Mouse (Mus musculus) mouse embryonic stem cell (cell line): ENCODE measurements around the gene Spag16.
"Not testable (repeated sequence)": the region's sequence is repeated elsewhere in the genome, so short reads cannot be mapped to it uniquely, and the experiment has no call there.

Source experiments
- in situ Hi-C, 2 experiments: fragments of 300-500 bp; cut with MboI; formaldehyde crosslinking; loops; 1 replicate in 1 of 2; 3 replicates in 1 of 2; pipeline ENCODE4 v1.14.3; 2019 to 2020; ENCODE audit warnings: low sequenced_read_pairs in 2 of 2, low pct_unique_long_range_greater_than_20kb in 1 of 2, mixed read lengths in 1 of 2; ENCODE audit not compliant: unreplicated experiment in 1 of 2

The Spag16 gene

GRCm38 (mm10) chr1:69826806-69827703 is at the start of gene Spag16:
Spag16 (plus strand) TSS chr1:69826970.
- in situ Hi-C loops, result no loop called here

DNA sequence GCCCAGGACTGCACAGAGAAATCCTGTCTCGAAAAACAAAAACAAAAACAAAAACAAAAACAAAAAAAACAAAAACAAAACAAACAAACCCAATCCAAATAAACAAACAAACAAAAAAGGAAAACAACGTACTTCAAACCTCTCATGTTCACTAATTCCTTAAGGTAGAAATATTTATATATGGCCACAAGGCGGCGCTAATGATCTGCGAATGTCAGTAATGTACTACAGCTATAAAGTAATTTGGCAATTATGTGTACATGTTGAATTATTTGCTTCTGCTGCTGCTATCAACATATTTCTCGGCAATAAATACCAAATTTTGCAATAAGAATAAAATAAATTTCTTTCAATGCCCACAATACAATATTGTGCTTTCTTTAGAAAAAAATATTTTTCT is 41.6 kb upstream of the Spag16 start:
- in situ Hi-C loops, result loop anchor here (25.0 kb wide), 2 partner anchors 227 to 548 kb away; no protein-coding TSS in a partner anchor

DNA sequence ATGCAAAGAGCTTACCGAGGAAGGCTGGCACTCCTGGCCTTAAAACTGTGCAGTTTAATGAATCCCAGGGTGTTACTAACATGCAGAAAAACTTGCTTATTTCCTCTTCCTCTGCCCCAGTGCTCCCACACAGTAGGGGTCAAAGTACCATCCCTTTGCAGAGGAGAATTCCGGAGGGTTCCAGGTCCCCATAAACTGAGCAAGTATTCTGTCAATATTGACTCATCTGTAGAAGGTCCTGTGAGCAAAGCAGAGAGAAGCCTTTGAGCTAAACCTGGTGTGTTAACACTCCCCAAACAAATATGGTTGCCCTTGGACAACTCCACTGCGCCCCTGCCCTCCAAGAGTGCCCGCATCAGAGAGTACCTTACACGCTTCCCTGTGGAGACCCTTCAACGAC is 40.1 kb upstream of the Spag16 start:
- in situ Hi-C loops, result loop anchor here (25.0 kb wide), 2 partner anchors 226 to 549 kb away; no protein-coding TSS in a partner anchor

DNA sequence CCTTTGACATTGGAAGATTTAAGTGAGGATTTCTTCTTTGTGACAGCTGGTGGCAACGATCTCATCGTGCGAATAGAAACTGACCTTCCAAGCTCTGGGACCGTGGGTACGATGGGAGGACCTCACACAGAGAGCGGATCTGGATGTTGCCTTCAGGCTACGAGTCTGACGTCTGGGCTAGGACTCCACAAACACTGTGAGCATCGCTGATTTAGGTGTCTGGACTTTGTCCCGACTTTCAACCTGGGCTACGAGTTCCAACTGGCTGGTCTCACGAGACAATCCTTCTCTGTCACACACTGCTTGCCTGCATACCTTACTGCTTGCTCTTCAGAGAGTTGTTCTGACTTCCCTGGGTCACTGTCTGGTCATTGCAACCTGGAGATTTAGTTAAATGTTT is 39.4 kb upstream of the Spag16 start:
- in situ Hi-C loops, result loop anchor here (25.0 kb wide), 2 partner anchors 225 to 550 kb away; no protein-coding TSS in a partner anchor

- in situ Hi-C loops, result loop anchor here (25.0 kb wide), 2 partner anchors 222 to 553 kb away; no protein-coding TSS in a partner anchor
These were observed 36.2 kb upstream of the Spag16 start for GRCm38 (mm10) chr1:69790337-69791250.

GRCm38 (mm10) chr1:69798948-69799565 is 27.7 kb upstream of the Spag16 start:
- in situ Hi-C loops, result loop anchor here (25.0 kb wide), 2 partner anchors 213 to 562 kb away; no protein-coding TSS in a partner anchor

DNA sequence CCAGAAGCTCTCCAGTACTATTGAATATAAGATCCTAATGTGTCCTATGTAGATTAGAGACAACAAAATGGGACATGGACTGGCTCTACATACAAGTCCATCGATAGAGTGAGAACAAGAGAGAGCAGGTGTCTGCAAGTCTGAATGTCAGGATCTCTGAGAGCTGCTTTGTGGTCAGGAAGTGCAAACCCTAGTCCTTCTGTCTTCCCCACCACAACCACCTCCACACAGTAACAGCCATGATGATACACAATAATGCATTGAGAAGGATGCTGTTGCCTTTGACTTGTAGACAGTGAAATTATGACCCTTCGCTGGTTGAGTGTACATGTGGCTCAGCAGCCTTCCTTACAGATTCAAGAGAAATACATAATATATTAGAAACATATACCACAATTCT is 16.6 kb upstream of the Spag16 start:
- in situ Hi-C loops, result no loop called here

DNA sequence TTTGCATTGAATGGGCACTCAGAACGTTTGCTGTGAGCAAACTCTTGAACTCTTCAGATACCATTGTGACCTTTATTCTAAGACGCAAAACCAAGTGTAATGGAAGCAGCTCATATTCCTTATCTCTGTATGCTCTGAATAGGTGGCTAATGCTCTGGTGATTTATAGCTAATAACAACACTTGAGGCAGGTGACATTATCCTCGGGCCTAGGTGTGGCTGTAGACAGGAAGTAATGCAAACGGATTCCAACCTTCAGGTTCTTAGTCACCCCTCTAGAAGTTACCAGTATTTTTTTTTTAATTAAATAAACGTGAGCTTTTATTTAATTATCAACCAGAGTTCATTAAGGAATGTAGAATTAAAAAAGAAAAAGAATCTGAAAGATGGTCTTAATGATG is 1.1 kb upstream of the Spag16 start:
- in situ Hi-C loops, result not testable (repeated sequence)

GRCm38 (mm10) chr1:69828872-69829479 is 2.2 kb downstream of the Spag16 start:
- in situ Hi-C loops, result no loop called here

- in situ Hi-C loops, result no loop called here
These were observed 3.8 kb downstream of the Spag16 start for GRCm38 (mm10) chr1:69830586-69830985.

- in situ Hi-C loops, result no loop called here
These were observed 4.2 kb downstream of the Spag16 start for GRCm38 (mm10) chr1:69831002-69831401.

DNA sequence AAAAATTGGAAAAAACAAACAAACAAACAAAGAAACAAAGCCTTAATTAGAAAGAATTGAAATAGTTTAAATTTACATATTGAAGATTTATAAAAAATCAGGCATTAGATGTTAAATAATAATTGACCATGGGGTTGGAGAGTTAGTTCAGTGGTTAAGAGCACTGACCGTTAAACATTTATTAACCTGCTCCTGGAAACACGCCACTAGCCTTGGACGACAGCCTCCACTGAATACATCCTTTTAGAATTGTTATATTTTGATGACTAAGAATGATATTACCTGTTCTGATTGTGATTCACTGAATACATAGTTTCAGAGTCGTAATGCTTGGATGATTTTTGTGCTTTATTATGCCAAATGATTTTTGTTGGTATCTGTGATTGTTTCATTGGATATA is 6.7 kb downstream of the Spag16 start:
- in situ Hi-C loops, result not testable (repeated sequence)

DNA sequence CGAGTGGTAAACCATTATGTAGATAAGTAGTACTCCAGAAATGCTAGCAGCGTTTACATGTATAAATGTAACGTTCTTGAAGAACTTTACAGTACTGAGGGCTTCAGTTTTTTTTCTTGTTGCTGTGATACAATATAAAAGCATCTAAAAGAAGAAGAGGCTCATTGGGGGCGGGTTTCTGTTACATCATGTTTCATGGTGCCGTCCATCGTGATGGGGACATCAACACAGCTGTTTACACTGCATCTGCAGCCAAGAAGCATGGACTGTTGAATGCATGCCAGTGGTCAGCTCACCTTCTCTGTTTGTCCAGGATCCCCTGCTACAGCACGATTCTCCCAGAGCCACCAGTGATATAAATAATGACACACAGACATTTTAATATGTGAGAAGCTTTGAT is 26.7 kb downstream of the Spag16 start:
- in situ Hi-C loops, result no loop called here

DNA sequence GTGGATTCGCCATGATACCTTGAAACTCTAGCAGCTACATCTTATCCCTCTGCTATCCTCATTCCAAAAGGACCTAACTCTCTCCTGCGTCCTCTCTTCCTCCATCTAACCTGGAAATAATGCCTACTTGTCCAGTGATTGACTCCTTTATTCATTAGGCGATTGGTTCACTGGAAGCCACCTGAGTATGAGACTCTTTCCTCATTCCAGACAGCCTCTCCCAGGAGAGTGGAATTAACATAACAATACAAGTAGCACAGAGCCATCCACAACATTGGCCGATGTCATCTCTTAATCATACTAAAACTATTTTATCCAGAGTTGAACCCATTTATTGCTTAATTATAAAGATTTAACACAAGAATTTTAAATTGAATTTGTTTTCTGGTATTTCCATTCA is 41.0 kb downstream of the Spag16 start:
- in situ Hi-C loops, result no loop called here

GRCm38 (mm10) chr1:69956606-69957005 is 129.8 kb downstream of the Spag16 start:
- in situ Hi-C loops, result no loop called here

- in situ Hi-C loops, result no loop called here
These were observed 170.1 kb downstream of the Spag16 start for GRCm38 (mm10) chr1:69996874-69997273.

DNA sequence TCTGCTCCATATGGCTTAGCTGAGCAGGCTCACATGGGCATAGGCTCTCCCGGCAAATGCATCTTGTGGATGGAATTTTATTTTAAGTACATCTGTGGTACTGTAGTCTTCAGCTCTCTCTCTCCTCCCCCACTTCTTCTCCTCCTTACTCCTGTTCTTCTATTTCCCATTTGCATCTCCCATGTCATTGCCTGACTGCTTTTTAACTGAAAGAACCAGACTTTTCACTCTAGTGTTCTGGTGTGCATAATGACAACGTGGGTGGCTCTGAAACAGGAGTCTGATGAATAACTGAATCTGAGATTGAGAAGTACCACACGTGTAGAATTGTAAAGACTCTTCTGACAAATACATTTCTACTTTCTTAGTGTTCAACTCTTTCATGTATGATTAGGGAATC is 186.2 kb downstream of the Spag16 start:
- in situ Hi-C loops, result loop anchor here in 1 of 2 experiments (25.0 kb wide), 1 partner anchor 226 kb away; no protein-coding TSS in a partner anchor

DNA sequence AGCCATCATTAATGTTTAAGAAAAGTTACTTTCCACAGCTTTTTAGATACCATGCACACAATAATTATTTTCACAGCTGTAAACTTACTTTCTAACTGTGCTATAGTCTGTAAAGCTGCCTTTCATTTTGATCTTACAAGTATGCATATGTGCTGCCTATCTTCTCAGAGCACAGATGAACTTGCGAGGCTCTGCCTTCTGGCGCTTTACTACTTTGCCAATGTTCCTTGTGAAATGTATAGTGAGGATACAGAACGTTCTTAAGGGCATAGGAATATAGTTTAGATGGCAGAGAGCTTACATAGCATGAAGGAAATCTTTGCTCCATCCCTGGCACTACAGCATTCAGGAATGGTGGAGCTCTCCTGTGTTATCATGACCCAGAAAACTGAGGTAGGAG is 210.6 kb downstream of the Spag16 start:
- in situ Hi-C loops, result no loop called here
